Mouse (Mus musculus) midbrain, embryonic 12.5 days (tissue): ENCODE results near the gene Apobec1. TPM values are rescaled to one million over a fixed set of nuclear protein-coding genes. Genes with fewer than 3 reads are reported as not detected.

Experiments used
- ATAC-seq: fragments of 200-750 bp; cut with Nextera tagmentation; 2 replicates; pipeline ENCODE4 v1.8.0; 2017; ENCODE audit warnings: low read depth, moderate TSS enrichment, moderate library complexity; ENCODE audit not compliant: low FRiP score
- H3K27ac ChIP-seq: fragments of 300-500 bp; sonication (generic); replicated peaks from 2 replicates; pipeline ENCODE4 v1.5.1; 2016; ENCODE audit warnings: mild to moderate bottlenecking
- H3K27me3 ChIP-seq: fragments of 300-500 bp; sonication (generic); 2 replicates; pipeline ENCODE4 v1.6.1; 2016; ENCODE audit warnings: mild to moderate bottlenecking
- H3K36me3 ChIP-seq: fragments of 300-500 bp; sonication (generic); 2 replicates; pipeline ENCODE4 v1.6.1; 2016
- H3K4me1 ChIP-seq: fragments of 300-500 bp; sonication (generic); 2 replicates; pipeline ENCODE4 v1.6.1; 2016
- H3K4me2 ChIP-seq: fragments of 300-500 bp; sonication (generic); replicated peaks from 2 replicates; pipeline ENCODE4 v1.6.1; 2016; ENCODE audit warnings: mild to moderate bottlenecking, moderate library complexity
- H3K4me3 ChIP-seq: fragments of 300-500 bp; sonication (generic); 2 replicates; pipeline ENCODE4 v1.5.1; 2016; ENCODE audit warnings: mild to moderate bottlenecking
- H3K9ac ChIP-seq: fragments of 300-500 bp; sonication (generic); replicated peaks from 2 replicates; pipeline ENCODE4 v1.6.1; 2016; ENCODE audit warnings: mild to moderate bottlenecking, moderate library complexity
- H3K9me3 ChIP-seq: fragments of 300-500 bp; sonication (generic); 2 replicates; pipeline ENCODE4 v1.6.1; 2016; ENCODE audit warnings: mild to moderate bottlenecking
- WGBS: fragments of 180-500 bp; shearing (Covaris S2); methylation state at CpG from one replicate; pipeline ENCODE4 v1.1.7; 2016; 5-methylcytosine and 5-hydroxymethylcytosine counted together
- polyA plus RNA-seq: library from polyadenylated mRNA; unstranded; fragments of >200 nt; fragmentation: Nextera tagmentation; extraction: Ambion mirVana; gene quantifications from 2 replicates; pipeline ENCODE4 v1.2.1, GENCODE M21; 2016

Apobec1 gene
- polyA plus RNA-seq, 1 experiment from 2014 or later: 2.8 TPM

- Histone ChIP-seq H3K9ac (no peak overlapping the region), H3K36me3 (no peaks in the 10 kb centered on the region), H3K4me1 (no peaks in the 10 kb centered on the region), H3K27me3 (no peaks in the 10 kb centered on the region), H3K4me3 (no peak overlapping the region), H3K9me3 (no peaks in the 10 kb centered on the region), H3K4me2 (no peak overlapping the region), H3K27ac (no peak overlapping the region)
- WGBS: 91% methylated on average over 3 of the region's 3 CpGs
- no peak for ATAC-seq
These were observed 30.7 kb downstream of the Apobec1 start for GRCm38 (mm10) chr6:122571617-122571959.

DNA sequence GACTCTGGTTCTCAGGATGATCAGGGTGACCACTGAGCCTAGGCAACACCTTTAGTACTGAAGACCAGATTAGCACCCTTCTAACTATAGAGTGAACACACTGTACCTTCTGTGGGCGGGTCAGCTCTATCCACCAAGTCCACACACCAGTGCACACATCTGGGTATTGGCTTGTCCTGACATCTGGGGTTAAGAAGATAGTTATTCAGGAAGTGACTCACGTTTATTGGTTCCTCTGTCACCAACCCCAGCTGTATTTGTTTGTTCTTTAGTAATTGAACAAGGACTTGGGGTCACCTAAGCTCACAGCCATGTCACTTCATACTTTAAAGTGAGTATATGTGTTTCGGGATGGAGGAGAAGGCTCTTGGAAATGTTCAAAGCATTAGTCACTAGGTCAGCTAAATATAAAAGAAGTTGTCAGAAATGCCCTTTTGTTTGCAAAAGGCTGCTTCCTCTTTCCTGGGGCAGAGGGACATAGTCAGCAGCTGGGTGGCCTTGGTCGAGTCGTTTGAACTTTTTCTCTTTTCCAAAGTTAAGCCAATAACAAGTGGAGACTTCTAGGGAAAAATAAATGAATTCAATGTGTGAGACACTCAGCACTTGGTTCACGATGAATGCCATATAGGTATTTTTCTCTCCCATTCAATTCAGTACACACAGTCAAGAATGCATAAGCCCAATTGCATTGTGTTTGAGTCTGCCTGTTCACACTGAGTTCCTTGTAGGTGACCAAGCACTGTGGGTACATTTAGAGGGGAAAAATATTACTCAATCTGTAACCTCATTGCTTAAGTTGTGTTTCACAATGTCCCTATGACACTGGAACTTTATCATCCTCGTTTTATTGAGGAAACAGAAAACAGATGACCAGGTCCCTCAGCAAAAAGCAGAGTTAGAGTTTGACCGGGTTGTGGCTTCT is 31.3 kb downstream of the Apobec1 start:
- Histone ChIP-seq H3K9ac (no peak overlapping the region), H3K27ac (no peak overlapping the region), H3K36me3 (no peaks in the 10 kb centered on the region), H3K9me3 (no peaks in the 10 kb centered on the region), H3K4me1 (no peaks in the 10 kb centered on the region), H3K4me3 (no peak overlapping the region), H3K4me2 (no peak overlapping the region), H3K27me3 (no peaks in the 10 kb centered on the region)
- WGBS: 73% methylated on average over 8 of the region's 8 CpGs
- no peak for ATAC-seq

- Histone ChIP-seq H3K27me3 (peaks cover 3% of the 10 kb centered on the region; the same call in 1 of the 2 replicates), H3K4me2 (no peak overlapping the region), H3K4me3 (no peak overlapping the region), H3K4me1 (no peaks in the 10 kb centered on the region), H3K9ac (no peak overlapping the region), H3K36me3 (no peaks in the 10 kb centered on the region), H3K27ac (no peak overlapping the region), H3K9me3 (no peaks in the 10 kb centered on the region)
- WGBS: 63% methylated on average over 1 of the region's 1 CpGs
- ATAC-seq: no peak
These were observed 32.5 kb downstream of the Apobec1 start for GRCm38 (mm10) chr6:122569762-122570161.

- no peak overlapping the region for H3K9ac ChIP-seq
- no peaks in the 10 kb centered on the region for H3K36me3 ChIP-seq
- H3K27me3 ChIP-seq: peaks cover 3% of the 10 kb centered on the region; the same call in 1 of the 2 replicates
- WGBS: 60% methylated on average over 5 of the region's 5 CpGs
- H3K9me3 ChIP-seq: no peaks in the 10 kb centered on the region
- no peak for ATAC-seq
- H3K4me2 ChIP-seq: no peak overlapping the region
- H3K4me3 ChIP-seq: no peak overlapping the region
- no peak overlapping the region for H3K27ac ChIP-seq
- H3K4me1 ChIP-seq: no peaks in the 10 kb centered on the region
These were observed 33.1 kb downstream of the Apobec1 start for GRCm38 (mm10) chr6:122569113-122569512.

- Histone ChIP-seq H3K4me1 (0 out of 2 replicates have a peak, but pooled peaks cover 4% of the 10 kb centered on the region), H3K4me2 (no peak overlapping the region), H3K9me3 (no peaks in the 10 kb centered on the region), H3K27me3 (peaks cover 10% of the 10 kb centered on the region; the same call in 1 of the 2 replicates), H3K9ac (no peak overlapping the region), H3K27ac (no peak overlapping the region), H3K36me3 (no peaks in the 10 kb centered on the region), H3K4me3 (no peak overlapping the region)
- WGBS: 89% methylated on average over 9 of the region's 9 CpGs
- ATAC-seq: no peak
These were observed 37.0 kb downstream of the Apobec1 start for GRCm38 (mm10) chr6:122565070-122565784.

DNA sequence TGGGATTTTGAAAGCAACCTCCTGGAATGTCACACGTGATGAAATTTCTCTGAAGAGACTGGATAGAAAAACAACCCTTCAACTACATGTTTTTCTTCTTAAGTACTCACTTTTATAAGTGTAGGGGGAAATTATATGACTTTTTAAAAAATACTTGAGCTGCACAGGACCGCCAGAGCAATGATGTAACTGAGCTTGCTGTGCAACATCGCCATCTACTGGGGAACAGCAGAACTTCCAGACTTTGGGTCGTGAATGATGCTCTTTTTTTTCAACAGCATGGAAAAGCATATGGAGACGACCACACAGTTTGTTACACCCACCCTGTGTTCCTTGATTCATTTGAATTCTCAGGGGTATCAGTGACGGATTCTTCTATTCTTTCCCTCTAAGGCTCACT is 39.8 kb downstream of the Apobec1 start:
- WGBS: 3% methylated on average over 6 of the region's 6 CpGs
- H3K9me3 ChIP-seq: no peaks in the 10 kb centered on the region
- H3K27ac ChIP-seq: no peak overlapping the region
- ATAC-seq: peak; percentile 38
- peaks cover 10% of the 10 kb centered on the region; the same call in 1 of the 2 replicates for H3K27me3 ChIP-seq
- no peak overlapping the region for H3K4me3 ChIP-seq
- peaks cover 7% of the 10 kb centered on the region; the same call in 1 of the 2 replicates for H3K4me1 ChIP-seq
- H3K36me3 ChIP-seq: no peaks in the 10 kb centered on the region
- peak overlapping the region; percentile 26; the same call in 1 of the 2 replicates for H3K4me2 ChIP-seq
- H3K9ac ChIP-seq: no peak overlapping the region

GRCm38 (mm10) chr6:122561005-122561404 is 41.2 kb downstream of the Apobec1 start:
- H3K9ac ChIP-seq: no peak overlapping the region
- H3K4me3 ChIP-seq: no peak overlapping the region
- no peaks in the 10 kb centered on the region for H3K9me3 ChIP-seq
- H3K27me3 ChIP-seq: peaks cover 10% of the 10 kb centered on the region; the same call in 1 of the 2 replicates
- WGBS: 88% methylated on average over 20 of the region's 20 CpGs
- peak overlapping the region; percentile 38; the same call in 1 of the 2 replicates for H3K4me2 ChIP-seq
- ATAC-seq: peak; percentile 13; the same call in 1 of the 2 replicates
- peaks cover 7% of the 10 kb centered on the region; the same call in 1 of the 2 replicates for H3K4me1 ChIP-seq
- no peak overlapping the region for H3K27ac ChIP-seq
- no peaks in the 10 kb centered on the region for H3K36me3 ChIP-seq

- Histone ChIP-seq H3K4me3 (peak overlapping the region; percentile 6; the same call in 1 of the 2 replicates), H3K27me3 (peaks cover 14% of the 10 kb centered on the region), H3K36me3 (no peaks in the 10 kb centered on the region), H3K9me3 (no peaks in the 10 kb centered on the region), H3K4me1 (peaks cover 7% of the 10 kb centered on the region; the same call in 1 of the 2 replicates), H3K27ac (no peak overlapping the region), H3K4me2 (peak overlapping the region; percentile 38), H3K9ac (no peak overlapping the region)
- peak; percentile 28; the same call in 1 of the 2 replicates for ATAC-seq
- WGBS: 14% methylated on average over 17 of the region's 17 CpGs
These were observed 41.8 kb downstream of the Apobec1 start for GRCm38 (mm10) chr6:122560427-122560826.

DNA sequence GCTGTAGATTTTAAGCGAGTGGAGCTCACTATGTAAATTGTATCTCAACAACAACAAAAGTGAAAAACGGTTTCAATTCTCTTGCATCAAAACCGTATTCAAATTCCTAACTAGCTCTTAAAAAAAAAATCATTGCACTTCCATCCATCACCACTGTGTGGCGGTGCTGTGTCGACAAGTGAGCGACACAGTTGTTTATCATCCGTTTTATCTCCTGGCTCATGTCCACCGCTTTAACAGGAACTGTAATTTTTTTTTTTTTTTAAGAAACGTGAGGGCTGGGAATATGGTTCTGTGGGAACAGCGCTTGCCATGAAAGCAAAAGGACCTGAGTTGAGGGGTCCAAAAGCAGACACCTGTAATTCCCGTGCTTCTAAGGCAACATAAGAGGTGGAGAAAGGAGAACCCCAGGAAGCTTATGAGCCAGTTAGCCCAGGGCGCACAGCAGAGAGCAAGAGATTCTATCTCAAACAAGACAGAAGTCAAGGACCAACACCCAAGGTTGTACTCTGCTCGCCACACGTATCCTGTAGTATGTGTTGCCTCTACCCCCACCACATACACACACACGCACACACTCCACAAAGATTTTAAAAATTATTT is 45.2 kb downstream of the Apobec1 start:
- Histone ChIP-seq H3K4me2 (peak overlapping the region; percentile 39), H3K4me3 (no peak overlapping the region), H3K4me1 (peaks cover 4% of the 10 kb centered on the region; the same call in 1 of the 2 replicates), H3K9me3 (no peaks in the 10 kb centered on the region), H3K36me3 (no peaks in the 10 kb centered on the region), H3K27me3 (peaks cover 17% of the 10 kb centered on the region), H3K9ac (no peak overlapping the region), H3K27ac (no peak overlapping the region)
- 26% methylated on average over 15 of the region's 15 CpGs for WGBS
- ATAC-seq: no peak

- WGBS: 56% methylated on average over 7 of the region's 7 CpGs
- peaks cover 11% of the 10 kb centered on the region for H3K27me3 ChIP-seq
- ATAC-seq: no peak
These were observed 47.0 kb downstream of the Apobec1 start for GRCm38 (mm10) chr6:122555266-122555665.

GRCm38 (mm10) chr6:122554102-122554501 is 48.1 kb downstream of the Apobec1 start:
- H3K4me2 ChIP-seq: no peak overlapping the region
- H3K27me3 ChIP-seq: peaks cover 11% of the 10 kb centered on the region
- WGBS: 85% methylated on average over 6 of the region's 6 CpGs
- no peaks in the 10 kb centered on the region for H3K36me3 ChIP-seq
- H3K27ac ChIP-seq: no peak overlapping the region
- no peak overlapping the region for H3K4me3 ChIP-seq
- H3K9me3 ChIP-seq: no peaks in the 10 kb centered on the region
- ATAC-seq: no peak
- H3K4me1 ChIP-seq: no peaks in the 10 kb centered on the region
- no peak overlapping the region for H3K9ac ChIP-seq

More at GRCm38 (mm10) chr6:122555266-122555665, 47.0 kb downstream of the Apobec1 start:
- Histone ChIP-seq H3K4me3 (no peak overlapping the region), H3K27ac (no peak overlapping the region), H3K9ac (no peak overlapping the region), H3K4me1 (peaks cover 4% of the 10 kb centered on the region; the same call in 1 of the 2 replicates), H3K9me3 (no peaks in the 10 kb centered on the region), H3K36me3 (no peaks in the 10 kb centered on the region), H3K4me2 (no peak overlapping the region)
